Mouse (Mus musculus) kidney, embryonic 14.5 days (tissue): ENCODE results near the gene Arvcf. TPM values are rescaled to one million over a fixed set of nuclear protein-coding genes. Genes with fewer than 3 reads are reported as not detected.

ENCODE experiments used
- ATAC-seq: fragments of 200-750 bp; cut with Nextera tagmentation; 2 replicates; pipeline ENCODE4 v1.8.0; 2017; ENCODE audit warnings: moderate number of reproducible peaks, mild to moderate bottlenecking, moderate TSS enrichment, moderate library complexity; ENCODE audit not compliant: low FRiP score, low TSS enrichment
- H3K27ac ChIP-seq: fragments of 300-500 bp; sonication (generic); 2 replicates; pipeline ENCODE4 v1.5.1; 2014; ENCODE audit warnings: low read depth, mild to moderate bottlenecking, low read length, moderate library complexity, mixed read lengths
- H3K27me3 ChIP-seq: fragments of 300-500 bp; sonication (generic); 2 replicates; pipeline ENCODE4 v1.6.1; 2014; ENCODE audit warnings: mild to moderate bottlenecking, low read length; ENCODE audit not compliant: control insufficient read depth, insufficient read depth
- H3K36me3 ChIP-seq: fragments of 300-500 bp; sonication (generic); 2 replicates; pipeline ENCODE4 v1.6.1; 2014; ENCODE audit warnings: low read length, mixed read lengths; ENCODE audit not compliant: control insufficient read depth, insufficient read depth
- H3K4me1 ChIP-seq: fragments of 300-500 bp; sonication (generic); 2 replicates; pipeline ENCODE4 v1.6.1; 2014; ENCODE audit warnings: low read length, mixed read lengths; ENCODE audit not compliant: control insufficient read depth, insufficient read depth
- H3K4me2 ChIP-seq: fragments of 300-500 bp; sonication (generic); replicated peaks from 2 replicates; pipeline ENCODE4 v1.6.1; 2014; ENCODE audit warnings: low read depth, mild to moderate bottlenecking, low read length
- H3K4me3 ChIP-seq: fragments of 300-500 bp; sonication (generic); 2 replicates; pipeline ENCODE4 v1.5.1; 2014; ENCODE audit warnings: mild to moderate bottlenecking, low read length
- H3K9ac ChIP-seq: fragments of 300-500 bp; sonication (generic); 2 replicates; pipeline ENCODE4 v1.6.1; 2014; ENCODE audit warnings: low read depth, mild to moderate bottlenecking, low read length, moderate library complexity
- H3K9me3 ChIP-seq: fragments of 300-500 bp; sonication (generic); 2 replicates; pipeline ENCODE4 v1.6.1; 2016; ENCODE audit warnings: low read length; ENCODE audit not compliant: control insufficient read depth
- WGBS: fragments of 180-500 bp; shearing (Covaris S2); extraction: QIAGEN DNeasy Blood & Tissue Kit; methylation state at CpG from one replicate; pipeline ENCODE4 v1.1.7; 2014; 5-methylcytosine and 5-hydroxymethylcytosine counted together
- polyA plus RNA-seq: library from polyadenylated mRNA; unstranded; fragments of >200 nt; fragmentation: Nextera tagmentation; extraction: Ambion mirVana; gene quantifications from 2 replicates; pipeline ENCODE4 v1.2.1, GENCODE M21; 2014

Arvcf gene
- polyA plus RNA-seq, 1 experiment from 2014 or later = 27.0 TPM

DNA sequence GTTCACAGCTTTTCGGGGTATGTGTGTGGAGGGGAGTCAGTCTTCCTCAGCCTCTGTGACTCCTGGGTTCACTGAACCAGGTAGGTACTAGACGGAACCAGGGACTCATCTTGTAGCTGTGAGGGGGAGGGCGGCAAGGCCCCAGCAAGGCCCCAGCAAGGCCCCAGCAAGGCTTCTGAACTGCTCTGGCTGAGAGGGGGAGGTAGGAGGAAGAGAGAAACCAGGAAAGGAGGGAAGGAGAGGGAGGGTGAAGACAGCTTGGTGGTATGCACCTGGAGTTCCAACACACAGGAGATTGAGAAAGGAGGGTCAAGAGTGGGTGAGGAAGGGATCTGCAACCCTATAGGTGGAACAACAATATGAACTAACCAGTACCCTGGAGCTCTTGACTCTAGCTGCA lies 68.9 kb downstream of the Arvcf start:
- ATAC-seq = peak; percentile 7; the same call in 1 of the 2 replicates
- H3K27me3 ChIP-seq = no peaks in the 10 kb centered on the region
- no peaks in the 10 kb centered on the region for H3K9me3 ChIP-seq
- 56% methylated on average over 3 of the region's 3 CpGs for WGBS
- H3K4me2 ChIP-seq = no peak overlapping the region
- H3K36me3 ChIP-seq = peaks cover 14% of the 10 kb centered on the region; the same call in 1 of the 2 replicates
- H3K4me3 ChIP-seq = no peak overlapping the region
- peaks cover 14% of the 10 kb centered on the region; the same call in 1 of the 2 replicates for H3K4me1 ChIP-seq
- H3K9ac ChIP-seq = peak overlapping the region; percentile 31; the same call in 1 of the 2 replicates
- peak overlapping the region; percentile 76 for H3K27ac ChIP-seq

GRCm38 (mm10) chr16:18417491-18417890 lies 69.5 kb downstream of the Arvcf start:
- H3K4me2 ChIP-seq = no peak overlapping the region
- no peak overlapping the region for H3K9ac ChIP-seq
- no peaks in the 10 kb centered on the region for H3K9me3 ChIP-seq
- no peak overlapping the region for H3K4me3 ChIP-seq
- peaks cover 14% of the 10 kb centered on the region; the same call in 1 of the 2 replicates for H3K36me3 ChIP-seq
- no peak overlapping the region for H3K27ac ChIP-seq
- ATAC-seq = no peak
- H3K27me3 ChIP-seq = no peaks in the 10 kb centered on the region
- 94% methylated on average over 5 of the region's 5 CpGs for WGBS
- H3K4me1 ChIP-seq = peaks cover 12% of the 10 kb centered on the region; the same call in 1 of the 2 replicates

GRCm38 (mm10) chr16:18418756-18419602 lies 71.0 kb downstream of the Arvcf start:
- WGBS = 95% methylated on average over 3 of the region's 4 CpGs
- no peak for ATAC-seq
- Histone ChIP-seq H3K4me1 (peaks cover 18% of the 10 kb centered on the region), H3K9ac (no peak overlapping the region), H3K4me2 (no peak overlapping the region), H3K27me3 (no peaks in the 10 kb centered on the region), H3K4me3 (no peak overlapping the region), H3K27ac (no peak overlapping the region), H3K9me3 (no peaks in the 10 kb centered on the region), H3K36me3 (peaks cover 9% of the 10 kb centered on the region; the same call in 1 of the 2 replicates)

DNA sequence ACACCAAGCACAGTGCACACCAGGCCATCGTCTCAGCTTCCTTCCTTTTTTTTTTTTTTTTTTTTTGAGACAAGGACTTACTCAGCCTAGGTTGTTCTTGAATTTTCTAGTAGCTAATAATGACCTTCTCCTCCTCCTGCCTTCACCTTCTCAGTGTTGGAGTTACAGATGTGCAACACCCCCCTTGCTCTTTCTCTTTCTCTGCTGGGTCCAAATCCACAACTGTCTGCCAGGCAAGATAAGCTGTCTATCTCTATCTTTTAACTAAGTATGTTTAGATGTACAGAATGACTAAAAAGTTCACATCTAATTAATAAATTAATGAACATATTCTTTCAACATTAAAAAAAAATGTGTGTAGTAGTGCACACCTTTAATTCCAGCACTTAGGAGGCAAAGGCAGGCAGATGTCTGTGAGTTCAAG lies 71.6 kb downstream of the Arvcf start:
- Histone ChIP-seq H3K4me1 (peaks cover 24% of the 10 kb centered on the region), H3K27me3 (no peaks in the 10 kb centered on the region), H3K36me3 (peaks cover 9% of the 10 kb centered on the region; the same call in 1 of the 2 replicates), H3K9ac (no peak overlapping the region), H3K4me3 (no peak overlapping the region), H3K27ac (no peak overlapping the region), H3K4me2 (no peak overlapping the region), H3K9me3 (no peaks in the 10 kb centered on the region)
- no peak for ATAC-seq
- 81% methylated on average over 1 of the region's 1 CpGs for WGBS

GRCm38 (mm10) chr16:18420571-18420970 lies 72.6 kb downstream of the Arvcf start:
- no peak overlapping the region for H3K4me3 ChIP-seq
- no peaks in the 10 kb centered on the region for H3K9me3 ChIP-seq
- peaks cover 33% of the 10 kb centered on the region for H3K4me1 ChIP-seq
- peaks cover 7% of the 10 kb centered on the region; the same call in 1 of the 2 replicates for H3K36me3 ChIP-seq
- no peak overlapping the region for H3K9ac ChIP-seq
- ATAC-seq = no peak
- H3K27ac ChIP-seq = no peak overlapping the region
- 56% methylated on average over 3 of the region's 3 CpGs for WGBS
- no peaks in the 10 kb centered on the region for H3K27me3 ChIP-seq
- H3K4me2 ChIP-seq = no peak overlapping the region

GRCm38 (mm10) chr16:18423203-18423914 lies 75.4 kb downstream of the Arvcf start:
- no peak overlapping the region for H3K4me3 ChIP-seq
- H3K4me1 ChIP-seq = peaks cover 29% of the 10 kb centered on the region
- no peaks in the 10 kb centered on the region for H3K27me3 ChIP-seq
- H3K9ac ChIP-seq = no peak overlapping the region; the same call in 1 of the 2 replicates
- H3K4me2 ChIP-seq = no peak overlapping the region
- 39% methylated on average over 7 of the region's 7 CpGs for whole genome bisulfite sequencing
- no peaks in the 10 kb centered on the region; the same call in 1 of the 2 replicates for H3K36me3 ChIP-seq
- H3K9me3 ChIP-seq = no peaks in the 10 kb centered on the region
- H3K27ac ChIP-seq = peak overlapping the region; percentile 55; the same call in 1 of the 2 replicates
- no peak for ATAC-seq

DNA sequence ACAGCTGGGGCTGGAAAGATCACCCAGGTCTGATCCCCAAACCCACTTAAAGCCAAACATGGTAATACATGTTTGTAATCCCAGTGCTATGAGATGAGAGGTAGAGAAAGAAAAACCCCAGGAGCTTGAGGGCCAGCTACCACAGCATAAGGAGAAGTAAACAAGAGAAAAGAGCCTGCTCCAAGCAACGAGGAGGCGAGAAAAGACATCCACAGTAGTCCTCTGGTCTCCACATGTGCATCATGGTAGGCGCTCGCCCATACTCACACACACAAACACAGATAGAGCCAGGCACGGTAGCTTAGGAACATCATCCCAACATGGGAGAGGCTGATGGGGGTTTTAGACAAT lies 75.9 kb downstream of the Arvcf start:
- Histone ChIP-seq H3K36me3 (no peaks in the 10 kb centered on the region; the same call in 1 of the 2 replicates), H3K9me3 (no peaks in the 10 kb centered on the region), H3K9ac (no peak overlapping the region; the same call in 1 of the 2 replicates), H3K4me3 (no peak overlapping the region), H3K4me1 (peaks cover 29% of the 10 kb centered on the region), H3K27ac (peak overlapping the region; percentile 55; the same call in 1 of the 2 replicates), H3K27me3 (no peaks in the 10 kb centered on the region), H3K4me2 (no peak overlapping the region)
- ATAC-seq = no peak
- 78% methylated on average over 5 of the region's 5 CpGs for WGBS

DNA sequence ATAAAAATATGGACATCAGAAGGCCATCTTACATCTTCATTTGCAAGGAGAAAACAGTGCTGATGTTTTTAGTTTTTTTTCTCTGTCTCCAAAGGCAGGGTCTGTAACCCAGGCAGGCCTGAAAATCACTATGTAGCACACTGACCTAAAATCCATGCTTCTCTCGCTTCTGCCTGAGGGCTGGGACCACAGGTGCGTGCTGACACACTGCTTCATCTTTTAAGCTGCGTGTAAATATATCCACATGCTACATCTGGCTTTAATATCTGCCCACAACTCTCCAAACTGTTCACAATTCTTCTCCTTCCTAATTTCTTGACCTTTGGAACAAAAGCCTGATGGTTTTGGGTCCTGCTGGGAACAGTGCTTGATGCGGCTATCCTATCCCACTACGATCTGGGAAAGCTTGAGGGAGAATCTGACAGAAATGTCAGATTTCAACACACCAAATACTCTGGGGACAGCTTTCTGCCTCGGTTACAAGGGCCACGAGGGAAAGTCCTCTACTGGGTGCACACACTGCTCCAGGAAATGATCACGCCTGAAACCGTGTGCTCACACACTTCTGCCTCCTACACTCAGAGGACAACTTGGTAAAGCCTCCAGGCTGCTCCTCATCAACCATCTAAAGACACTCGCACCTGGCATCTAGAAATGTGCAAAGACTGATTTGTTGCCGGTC lies 76.5 kb downstream of the Arvcf start:
- Histone ChIP-seq H3K4me3 (no peak overlapping the region), H3K4me1 (peaks cover 29% of the 10 kb centered on the region), H3K36me3 (no peaks in the 10 kb centered on the region; the same call in 1 of the 2 replicates), H3K27me3 (no peaks in the 10 kb centered on the region), H3K9me3 (no peaks in the 10 kb centered on the region), H3K4me2 (peak overlapping the region; percentile 15; the same call in 1 of the 2 replicates), H3K9ac (no peak overlapping the region), H3K27ac (no peak overlapping the region)
- 72% methylated on average over 11 of the region's 11 CpGs for WGBS
- ATAC-seq = no peak
